Mouse (Mus musculus) heart, embryonic 14.5 days (tissue): ENCODE data around the gene Tmem144. TPM values are rescaled to one million over a fixed set of nuclear protein-coding genes. Genes with fewer than 3 reads are reported as not detected.

ENCODE experiments used
- ATAC-seq: fragments of 200-750 bp; cut with Nextera tagmentation; 2 replicates; pipeline ENCODE4 v1.8.0; 2017; ENCODE audit warnings: low read depth, moderate TSS enrichment; ENCODE audit not compliant: insufficient number of reproducible peaks, insufficient read depth, low FRiP score
- H3K27ac ChIP-seq, 2 experiments: fragments of 200-500 bp in 1 of 2; fragments of 300-500 bp in 1 of 2; sonication (generic) in 1 of 2; replicated peaks in 1 of 2; 2 replicates each; pipeline ENCODE4 v1.5.1; 2012 to 2014; ENCODE audit warnings: low read depth in 2 of 2, low read length in 2 of 2, control low read depth in 1 of 2, mild to moderate bottlenecking in 1 of 2, mixed read lengths in 1 of 2; ENCODE audit not compliant: control insufficient read depth in 1 of 2, insufficient read depth in 1 of 2
- H3K27me3 ChIP-seq: fragments of 300-500 bp; sonication (generic); 2 replicates; pipeline ENCODE4 v1.6.1; 2014; ENCODE audit warnings: mild to moderate bottlenecking, low read length, control low read depth; ENCODE audit not compliant: control insufficient read depth, insufficient read depth
- H3K36me3 ChIP-seq: fragments of 300-500 bp; sonication (generic); 2 replicates; pipeline ENCODE4 v1.6.1; 2014; ENCODE audit warnings: mild to moderate bottlenecking, control low read depth, low read length, mixed read lengths; ENCODE audit not compliant: control insufficient read depth, insufficient read depth
- H3K4me1 ChIP-seq, 2 experiments: fragments of 200-500 bp in 1 of 2; fragments of 300-500 bp in 1 of 2; sonication (generic) in 1 of 2; 2 replicates each; pipeline ENCODE4 v1.6.1; 2012 to 2014; ENCODE audit warnings: low read length in 2 of 2, control low read depth in 1 of 2, mixed read lengths in 1 of 2; ENCODE audit not compliant: control insufficient read depth in 2 of 2, insufficient read depth in 2 of 2
- H3K4me2 ChIP-seq: fragments of 300-500 bp; sonication (generic); 2 replicates; pipeline ENCODE4 v1.6.1; 2014; ENCODE audit warnings: mild to moderate bottlenecking, low read length
- H3K4me3 ChIP-seq, 2 experiments: fragments of 200-500 bp in 1 of 2; fragments of 300-500 bp in 1 of 2; sonication (generic) in 1 of 2; 2 replicates each; pipeline ENCODE4 v1.5.1; 2012 to 2014; ENCODE audit warnings: low read length in 2 of 2, mild to moderate bottlenecking in 2 of 2, control low read depth in 1 of 2, low read depth in 1 of 2, moderate library complexity in 1 of 2; ENCODE audit not compliant: control insufficient read depth in 1 of 2, insufficient read depth in 1 of 2
- H3K9ac ChIP-seq: fragments of 300-500 bp; sonication (generic); 2 replicates; pipeline ENCODE4 v1.6.1; 2014; ENCODE audit warnings: mild to moderate bottlenecking, low read length
- H3K9me3 ChIP-seq: fragments of 300-500 bp; sonication (generic); 2 replicates; pipeline ENCODE4 v1.6.1; 2016; ENCODE audit warnings: low read length, control low read depth; ENCODE audit not compliant: control insufficient read depth
- WGBS: fragments of 180-500 bp; shearing (Covaris S2); extraction: QIAGEN DNeasy Blood & Tissue Kit; methylation state at CpG from one replicate; pipeline ENCODE4 v1.1.7; 2014; 5-methylcytosine and 5-hydroxymethylcytosine counted together
- polyA plus RNA-seq: library from polyadenylated mRNA; unstranded; fragments of >200 nt; fragmentation: Nextera tagmentation; extraction: Ambion mirVana; gene quantifications from 2 replicates; pipeline ENCODE4 v1.2.1, GENCODE M21; 2014

The Tmem144 gene
- polyA plus RNA-seq, 1 experiment from 2014 or later: 16.2 TPM

DNA sequence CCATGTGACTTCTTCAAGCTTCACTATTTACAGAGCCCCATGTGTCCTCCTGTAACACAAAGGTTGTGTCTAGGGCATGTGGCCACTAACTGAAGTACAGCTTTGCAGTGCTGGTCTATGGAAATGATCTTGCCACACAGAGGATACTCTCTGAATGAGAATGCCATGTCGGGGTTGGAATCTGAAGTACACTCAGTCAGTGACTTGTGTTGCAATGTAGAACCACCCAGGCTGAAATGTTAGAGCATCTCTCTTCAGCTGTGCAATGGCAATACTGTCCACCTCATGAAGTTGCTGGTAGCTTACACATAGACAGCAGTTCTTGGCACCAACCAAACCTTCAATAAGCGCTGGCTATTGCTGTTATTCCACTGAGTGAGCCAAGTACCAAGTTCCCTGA, 35.4 kb upstream of the Tmem144 start:
- WGBS: 35% methylated on average over 2 of the region's 2 CpGs
- Histone ChIP-seq H3K4me2 (peak overlapping the region; percentile 72), H3K36me3 (0 out of 2 replicates have a peak, but pooled peaks cover 7% of the 10 kb centered on the region), H3K4me3 (peak overlapping the region; percentile 51 to 57; a peak in 3 of 4 replicates), H3K4me1 (peaks cover 16 to 20% of the 10 kb centered on the region in 2 experiments), H3K9ac (peak overlapping the region; percentile 75), H3K27me3 (no peaks in the 10 kb centered on the region), H3K27ac (peak overlapping the region; percentile 73 to 96), H3K9me3 (no peaks in the 10 kb centered on the region)
- ATAC-seq: no peak

GRCm38 (mm10) chr3:79887161-79887855, 34.7 kb upstream of the Tmem144 start:
- H3K36me3 ChIP-seq: 0 out of 2 replicates have a peak, but pooled peaks cover 7% of the 10 kb centered on the region
- H3K9ac ChIP-seq: peak overlapping the region; percentile 75
- H3K4me1 ChIP-seq: peaks cover 16 to 20% of the 10 kb centered on the region in 2 experiments
- peak overlapping the region; percentile 51 to 57 for H3K4me3 ChIP-seq
- 29% methylated on average over 8 of the region's 8 CpGs for WGBS
- peak overlapping the region; percentile 72 for H3K4me2 ChIP-seq
- ATAC-seq: no peak
- no peaks in the 10 kb centered on the region for H3K9me3 ChIP-seq
- peak overlapping the region; percentile 85 to 96 for H3K27ac ChIP-seq
- H3K27me3 ChIP-seq: no peaks in the 10 kb centered on the region

DNA sequence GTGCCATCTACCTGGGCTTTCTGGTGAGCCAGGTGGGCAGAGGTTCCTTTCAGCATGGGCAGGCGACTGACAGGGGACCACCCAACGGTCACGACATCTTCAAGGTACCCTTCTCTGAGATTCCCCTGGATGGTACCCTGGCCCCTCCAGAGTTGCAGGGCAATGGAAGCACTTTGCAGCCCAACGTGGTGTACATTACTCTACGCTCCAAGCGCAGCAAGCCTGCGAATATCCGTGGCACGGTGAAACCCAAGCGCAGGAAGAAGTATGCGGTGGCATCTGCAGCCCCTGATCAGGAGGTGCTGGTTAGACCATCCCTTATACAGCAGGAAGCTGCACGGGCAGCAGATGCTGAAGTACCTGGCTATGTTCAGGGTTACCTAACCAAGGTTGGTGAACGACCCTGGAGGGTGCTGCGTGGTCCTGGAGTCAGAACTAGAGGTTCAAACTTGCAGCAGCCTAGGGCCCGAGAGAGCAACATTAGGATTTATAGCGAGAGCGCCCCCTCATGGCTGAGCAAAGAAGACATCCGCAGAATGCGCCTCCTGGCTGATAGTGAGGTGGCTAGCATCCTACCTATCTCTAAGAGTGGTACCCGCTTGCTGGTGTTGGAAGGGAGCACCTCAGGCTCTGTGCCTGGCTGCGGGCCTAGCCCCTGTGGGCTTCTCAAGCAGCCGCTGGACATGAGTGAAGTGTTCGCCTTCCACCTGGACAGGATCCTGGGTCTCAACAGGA, 34.0 kb upstream of the Tmem144 start:
- peaks cover 13 to 20% of the 10 kb centered on the region in 2 experiments for H3K4me1 ChIP-seq
- no peaks in the 10 kb centered on the region for H3K36me3 ChIP-seq
- peak overlapping the region; percentile 72 for H3K4me2 ChIP-seq
- no peaks in the 10 kb centered on the region for H3K9me3 ChIP-seq
- H3K9ac ChIP-seq: peak overlapping the region; percentile 75
- ATAC-seq: peak; percentile 23; the same call in 1 of the 2 replicates
- H3K27me3 ChIP-seq: no peaks in the 10 kb centered on the region
- H3K27ac ChIP-seq: peak overlapping the region; percentile 85 to 96
- peak overlapping the region; percentile 51 to 57 for H3K4me3 ChIP-seq
- WGBS: 73% methylated on average over 23 of the region's 23 CpGs

DNA sequence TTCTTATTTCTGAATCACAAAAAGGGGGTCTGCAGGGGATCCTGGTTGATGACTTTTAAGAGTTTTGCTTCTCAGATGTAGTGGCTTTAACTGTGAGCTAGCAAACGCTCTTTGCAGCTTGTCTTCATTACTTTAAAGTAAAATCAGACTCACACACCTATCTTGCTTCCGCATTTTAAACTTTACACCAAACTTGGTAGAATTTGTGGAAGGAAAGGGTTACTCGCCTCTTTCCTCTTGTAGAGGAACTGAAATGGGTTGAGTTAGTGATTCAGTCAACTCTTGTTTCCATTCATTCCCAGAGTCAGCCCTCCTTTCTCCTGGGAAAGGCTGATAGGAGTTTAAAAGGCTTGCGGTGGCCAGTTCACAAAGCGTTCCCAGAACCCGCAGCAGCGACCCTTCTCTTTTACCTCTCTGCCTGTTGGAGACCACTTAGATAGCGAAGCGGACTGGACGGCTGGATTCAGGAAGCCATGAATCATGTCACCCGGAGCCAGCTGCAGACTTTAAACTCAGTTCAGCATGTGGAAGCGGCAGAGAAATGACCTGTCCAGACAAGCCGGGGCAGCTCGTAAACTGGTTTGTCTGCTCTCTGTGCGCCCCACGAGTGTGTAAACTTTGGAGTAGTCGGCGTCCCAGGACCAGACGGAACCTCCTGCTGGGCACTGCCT, 33.2 kb upstream of the Tmem144 start:
- peaks cover 13 to 20% of the 10 kb centered on the region in 2 experiments for H3K4me1 ChIP-seq
- H3K9me3 ChIP-seq: no peaks in the 10 kb centered on the region
- H3K36me3 ChIP-seq: no peaks in the 10 kb centered on the region
- 21% methylated on average over 19 of the region's 19 CpGs for WGBS
- peak; percentile 18; the same call in 1 of the 2 replicates for ATAC-seq
- H3K27ac ChIP-seq: peak overlapping the region; percentile 85 to 96
- H3K4me2 ChIP-seq: peak overlapping the region; percentile 72
- H3K27me3 ChIP-seq: no peaks in the 10 kb centered on the region
- peak overlapping the region; percentile 51 to 57 for H3K4me3 ChIP-seq
- H3K9ac ChIP-seq: peak overlapping the region; percentile 75

DNA sequence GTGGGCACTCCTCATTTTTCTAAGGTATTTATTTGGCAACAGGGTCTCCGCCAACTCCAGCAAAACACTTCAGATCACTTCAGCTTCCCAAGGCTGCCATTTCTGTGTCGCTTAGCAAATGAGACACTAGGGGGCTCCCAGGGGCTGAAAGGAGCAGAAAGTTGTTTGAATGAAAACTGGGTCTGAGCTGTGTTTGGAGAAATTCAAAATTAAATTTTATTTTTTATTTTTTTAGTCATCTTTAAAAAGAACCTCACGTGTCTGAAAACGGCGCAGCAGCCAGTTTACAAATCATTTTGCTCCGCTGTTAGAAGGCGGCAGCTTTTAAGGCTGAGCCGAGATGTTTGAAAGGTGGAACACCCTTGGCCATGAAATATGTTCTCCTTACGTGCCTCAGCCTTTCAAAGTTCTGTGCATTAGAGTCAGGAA, 32.2 kb upstream of the Tmem144 start:
- peak overlapping the region; percentile 72 for H3K4me2 ChIP-seq
- H3K9me3 ChIP-seq: no peaks in the 10 kb centered on the region
- ATAC-seq: no peak
- H3K9ac ChIP-seq: peak overlapping the region; percentile 75
- no peaks in the 10 kb centered on the region for H3K36me3 ChIP-seq
- WGBS: 9% methylated on average over 9 of the region's 9 CpGs
- peak overlapping the region; percentile 95 to 96 for H3K27ac ChIP-seq
- peaks cover 13 to 20% of the 10 kb centered on the region in 2 experiments for H3K4me1 ChIP-seq
- no peaks in the 10 kb centered on the region for H3K27me3 ChIP-seq
- peak overlapping the region; percentile 45 to 51 for H3K4me3 ChIP-seq

DNA sequence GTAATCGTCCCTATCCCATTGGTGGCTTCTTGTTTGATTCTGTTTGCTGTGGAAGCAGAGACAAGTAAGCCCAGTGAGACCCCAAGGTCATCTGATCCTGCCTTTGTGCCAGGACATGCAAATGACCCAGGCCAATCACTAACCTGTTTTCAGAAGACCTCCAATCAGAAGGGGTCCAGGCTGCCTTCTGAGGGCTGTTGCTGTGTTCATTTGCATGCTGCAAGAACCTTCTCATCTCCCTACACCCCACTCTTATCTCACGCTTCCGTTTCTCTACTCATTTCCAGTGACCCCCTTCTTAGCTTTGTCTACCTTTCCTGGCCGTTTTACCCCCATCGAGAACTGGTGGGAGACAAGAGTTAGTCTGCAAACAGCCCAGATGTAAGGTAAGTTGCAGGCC, 31.7 kb upstream of the Tmem144 start, which contains the start of gene Fam198b:
Gene Fam198b, plus strand, starts transcription at position 229 of the 400 bp plus-strand sequence.
- Histone ChIP-seq H3K9me3 (no peaks in the 10 kb centered on the region), H3K27me3 (no peaks in the 10 kb centered on the region), H3K36me3 (no peaks in the 10 kb centered on the region), H3K4me1 (peaks cover 16 to 22% of the 10 kb centered on the region in 2 experiments), H3K4me2 (peak within 1 kb of the TSS; percentile 72), H3K4me3 (peak within 1 kb of the TSS; percentile 45 to 51), H3K9ac (peak within 1 kb of the TSS; percentile 75), H3K27ac (peak within 1 kb of the TSS; percentile 95 to 96)
- 20% methylated on average over 5 of the region's 5 CpGs for WGBS
- peak; percentile 57 for ATAC-seq

GRCm38 (mm10) chr3:79883092-79883491, 30.5 kb upstream of the Tmem144 start:
- no peaks in the 10 kb centered on the region for H3K36me3 ChIP-seq
- no peaks in the 10 kb centered on the region for H3K9me3 ChIP-seq
- no peaks in the 10 kb centered on the region for H3K27me3 ChIP-seq
- WGBS: 28% methylated on average over 7 of the region's 7 CpGs
- ATAC-seq: no peak
- peak overlapping the region; percentile 26 to 96; a peak in 2 of 4 replicates for H3K27ac ChIP-seq
- peaks cover 18 to 29% of the 10 kb centered on the region in 2 experiments for H3K4me1 ChIP-seq
- H3K4me3 ChIP-seq: no peak overlapping the region
- H3K4me2 ChIP-seq: no peak overlapping the region
- no peak overlapping the region for H3K9ac ChIP-seq
